Mouse (Mus musculus): ENCODE data around the gene Gpr162. TPM values are rescaled to one million over a fixed set of nuclear protein-coding genes. Genes with fewer than 3 reads are reported as not detected.
"Not testable (repeated sequence)": the region's sequence is repeated elsewhere in the genome, so short reads cannot be mapped to it uniquely, and the experiment has no call there.

The Gpr162 gene
- polyA plus RNA-seq, 1 experiment from 2014 or later: 0.65 TPM

GRCm38 (mm10) chr6:124835531-124835930 is 28.3 kb downstream of the Gpr162 start:
- no peak for ATAC-seq (replicated peaks; ENCODE audit: low FRiP score, low TSS enrichment, low read depth)
- no peak for DNase-seq (ENCODE audit: low spot score)
- no peak overlapping the region for H3K9ac ChIP-seq (ENCODE audit: low read length)

GRCm38 (mm10) chr6:124834512-124835081 is 29.2 kb downstream of the Gpr162 start:
- ATAC-seq (replicated peaks; ENCODE audit: low FRiP score, low TSS enrichment, low read depth): no peak
- Histone ChIP-seq H3K9me3 (ENCODE audit: control insufficient read depth, low read length) (no peaks in the 10 kb centered on the region), H3K27ac (ENCODE audit: low read depth) (no peak overlapping the region), H3K36me3 (ENCODE audit: control insufficient read depth, insufficient read depth, low read length) (peaks cover 35% of the 10 kb centered on the region), H3K4me2 (ENCODE audit: low read length) (no peak overlapping the region), H3K4me1 (replicated peaks; ENCODE audit: control insufficient read depth, insufficient read depth, low read length) (peaks cover 8% of the 10 kb centered on the region; the same call in 1 of the 2 replicates), H3K27me3 (replicated peaks; ENCODE audit: control insufficient read depth, insufficient read depth, low read length) (no peaks in the 10 kb centered on the region), H3K4me3 (ENCODE audit: low read depth, low read length) (no peak overlapping the region), H3K9ac (ENCODE audit: low read length) (no peak overlapping the region)
- 80% methylated on average over 6 of the region's 6 CpGs for WGBS
- no peak for DNase-seq (ENCODE audit: low spot score)

More at GRCm38 (mm10) chr6:124835531-124835930, 28.3 kb downstream of the Gpr162 start:
- H3K4me1 ChIP-seq (replicated peaks; ENCODE audit: control insufficient read depth, insufficient read depth, low read length): peaks cover 11% of the 10 kb centered on the region
- no peak overlapping the region for H3K4me2 ChIP-seq (ENCODE audit: low read length)
- no peaks in the 10 kb centered on the region for H3K27me3 ChIP-seq (replicated peaks; ENCODE audit: control insufficient read depth, insufficient read depth, low read length)
- peaks cover 35% of the 10 kb centered on the region for H3K36me3 ChIP-seq (ENCODE audit: control insufficient read depth, insufficient read depth, low read length)
- no peak overlapping the region for H3K27ac ChIP-seq (ENCODE audit: low read depth)
- WGBS: 63% methylated on average over 10 of the region's 10 CpGs
- H3K4me3 ChIP-seq (ENCODE audit: low read depth, low read length): no peak overlapping the region
- no peaks in the 10 kb centered on the region for H3K9me3 ChIP-seq (ENCODE audit: control insufficient read depth, low read length)

DNA sequence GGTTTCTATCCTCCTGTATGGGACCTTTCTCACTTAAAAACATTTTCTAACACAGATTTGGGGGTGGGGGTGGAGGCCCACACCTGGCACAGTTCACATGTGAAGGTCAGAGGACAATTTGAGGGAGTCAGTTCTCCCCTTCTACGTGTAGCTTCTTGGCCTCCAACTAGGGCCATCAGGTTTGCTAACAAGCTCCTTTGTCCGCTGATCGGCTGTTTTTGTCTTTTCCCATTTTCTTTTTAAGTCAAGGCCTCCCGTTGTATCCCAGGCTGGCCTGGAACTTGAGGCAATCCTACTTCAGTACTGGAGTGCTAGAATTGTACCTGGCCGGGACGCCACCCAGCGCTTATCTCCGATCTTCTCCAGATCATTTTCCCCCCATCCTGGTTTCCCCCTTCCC is 32.1 kb downstream of the Gpr162 start:
- Histone ChIP-seq H3K4me1 (replicated peaks; ENCODE audit: control insufficient read depth, insufficient read depth, low read length) (peaks cover 6% of the 10 kb centered on the region; the same call in 1 of the 2 replicates), H3K9ac (ENCODE audit: low read length) (no peak overlapping the region), H3K27ac (ENCODE audit: low read depth) (no peak overlapping the region), H3K9me3 (ENCODE audit: control insufficient read depth, low read length) (no peaks in the 10 kb centered on the region), H3K36me3 (ENCODE audit: control insufficient read depth, insufficient read depth, low read length) (peaks cover 41% of the 10 kb centered on the region), H3K4me2 (ENCODE audit: low read length) (peak overlapping the region; percentile 85; the same call in 1 of the 2 replicates), H3K4me3 (ENCODE audit: low read depth, low read length) (no peak overlapping the region), H3K27me3 (replicated peaks; ENCODE audit: control insufficient read depth, insufficient read depth, low read length) (no peaks in the 10 kb centered on the region)
- WGBS: 94% methylated on average over 8 of the region's 8 CpGs
- DNase-seq (ENCODE audit: low spot score): no peak
- ATAC-seq (replicated peaks; ENCODE audit: low FRiP score, low TSS enrichment, low read depth): no peak

GRCm38 (mm10) chr6:124831199-124831598 is 32.6 kb downstream of the Gpr162 start:
- not testable (repeated sequence) for H3K4me1 ChIP-seq (replicated peaks; ENCODE audit: control insufficient read depth, insufficient read depth, low read length); H3K27me3 ChIP-seq (replicated peaks; ENCODE audit: control insufficient read depth, insufficient read depth, low read length); H3K9me3 ChIP-seq (ENCODE audit: control insufficient read depth, low read length); DNase-seq (ENCODE audit: low spot score); H3K9ac ChIP-seq (ENCODE audit: low read length); H3K27ac ChIP-seq (ENCODE audit: low read depth); ATAC-seq (replicated peaks; ENCODE audit: low FRiP score, low TSS enrichment, low read depth)
- WGBS: 96% methylated on average over 4 of the region's 4 CpGs
- H3K4me3 ChIP-seq (ENCODE audit: low read depth, low read length): peak overlapping the region; percentile 69; the same call in 1 of the 2 replicates
- H3K4me2 ChIP-seq (ENCODE audit: low read length): peak overlapping the region; percentile 85
- H3K36me3 ChIP-seq (ENCODE audit: control insufficient read depth, insufficient read depth, low read length): peaks cover 43% of the 10 kb centered on the region

DNA sequence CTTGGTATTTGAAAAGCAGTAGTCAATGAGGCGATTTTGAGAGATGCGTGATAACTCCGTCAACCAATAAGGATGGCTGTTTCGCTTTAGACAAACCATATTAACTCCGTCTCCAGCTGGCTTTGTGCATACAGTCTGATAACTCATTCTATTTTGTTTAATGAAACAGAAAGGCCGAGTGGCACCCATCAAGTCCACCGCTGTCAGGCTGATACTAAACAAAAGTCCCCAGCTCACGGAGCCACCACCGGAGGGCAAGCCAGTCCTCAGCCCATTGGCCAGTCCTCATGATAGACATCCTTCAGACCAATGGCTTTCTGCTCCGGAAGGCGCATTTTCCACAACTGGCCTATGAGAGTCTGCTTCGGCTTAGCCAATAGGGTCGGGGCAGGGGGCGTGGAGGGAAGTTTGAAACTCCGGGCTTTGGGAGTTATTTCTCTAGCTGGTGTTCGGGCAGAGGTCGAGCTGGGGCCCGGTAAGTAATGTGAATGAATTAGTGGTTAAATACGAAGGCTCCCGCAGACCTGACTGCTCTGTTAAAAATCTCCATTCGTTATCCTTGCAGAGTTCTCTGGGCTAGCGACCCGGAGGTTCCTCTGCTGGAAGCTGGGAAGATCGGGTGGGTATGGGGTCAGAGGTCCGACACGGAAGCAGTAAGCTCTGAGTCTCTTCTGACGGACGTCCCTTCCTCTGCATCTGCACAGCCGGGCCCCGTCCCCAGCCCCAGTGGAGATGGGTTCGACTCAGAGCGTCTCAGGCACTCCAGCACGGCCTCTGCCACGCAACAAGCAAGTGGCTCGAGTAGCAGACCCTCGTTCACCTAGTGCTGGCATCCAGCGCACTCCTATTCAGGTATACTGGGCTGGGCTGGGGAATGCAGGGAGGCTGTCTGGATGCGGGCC is 33.7 kb downstream of the Gpr162 start:
- ATAC-seq (replicated peaks; ENCODE audit: low FRiP score, low TSS enrichment, low read depth) (peak; percentile 90), DNase-seq (ENCODE audit: low spot score) (peak; percentile 95)
- Histone ChIP-seq H3K4me1 (replicated peaks; ENCODE audit: control insufficient read depth, insufficient read depth, low read length) (peaks cover 6% of the 10 kb centered on the region; the same call in 1 of the 2 replicates), H3K27me3 (replicated peaks; ENCODE audit: control insufficient read depth, insufficient read depth, low read length) (no peaks in the 10 kb centered on the region), H3K4me3 (ENCODE audit: low read depth, low read length) (peak overlapping the region; percentile 69), H3K27ac (ENCODE audit: low read depth) (peak overlapping the region; percentile 96), H3K4me2 (ENCODE audit: low read length) (peak overlapping the region; percentile 85), H3K9me3 (ENCODE audit: control insufficient read depth, low read length) (no peaks in the 10 kb centered on the region), H3K9ac (ENCODE audit: low read length) (peak overlapping the region; percentile 78), H3K36me3 (ENCODE audit: control insufficient read depth, insufficient read depth, low read length) (peaks cover 50% of the 10 kb centered on the region)
- under 1% methylated on average over 38 of the region's 38 CpGs for WGBS

DNA sequence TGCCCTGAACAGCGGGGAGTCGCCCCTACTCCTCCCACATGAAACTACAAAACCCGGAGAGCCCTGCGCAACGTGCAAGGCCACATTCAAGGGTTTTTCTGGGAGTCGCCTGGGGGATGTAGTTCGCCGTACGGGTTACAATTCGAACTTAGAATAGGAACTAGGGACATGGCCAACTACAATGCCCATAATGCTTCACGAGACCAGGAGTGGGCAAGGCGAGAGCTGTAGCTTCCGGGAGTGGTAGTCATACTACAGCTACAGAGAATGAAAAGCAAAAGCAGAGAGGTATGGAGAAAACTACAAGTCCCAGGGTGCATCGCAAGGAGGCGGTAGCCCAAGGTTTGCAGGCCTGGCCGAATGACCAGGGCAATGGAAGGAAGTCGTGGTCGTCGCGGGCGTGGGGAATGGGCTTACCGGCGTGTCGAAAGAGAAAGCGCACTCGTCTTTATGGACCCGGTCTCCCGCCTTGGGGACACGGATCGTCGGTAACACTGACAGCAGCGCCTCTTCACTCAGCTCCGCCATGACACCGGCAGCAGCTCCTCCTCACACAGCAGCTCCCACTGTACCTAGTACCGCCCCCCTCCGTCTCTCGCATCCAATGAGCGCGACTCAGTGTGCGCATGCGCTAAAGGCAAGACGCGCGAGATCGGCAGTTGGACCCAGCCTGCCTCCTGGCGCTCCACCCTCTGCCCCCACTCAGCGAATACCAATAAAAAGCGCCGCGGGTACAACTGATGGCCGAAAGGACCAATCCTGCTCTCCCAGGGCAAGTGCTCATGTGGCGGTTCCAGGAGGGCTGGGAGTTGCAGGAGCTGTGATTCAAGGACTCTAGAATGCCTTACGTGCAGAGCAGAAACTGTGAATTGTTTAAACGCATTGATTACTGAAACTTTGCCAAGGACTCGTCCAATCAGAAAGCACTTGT is 34.6 kb downstream of the Gpr162 start, which contains the start of the genes Usp5 and Cdca3:
Usp5 (minus strand) TSS at position 617 of the 931 bp plus-strand sequence.
Cdca3 (plus strand) TSS at position 680 of the 931 bp plus-strand sequence.
- ATAC-seq (replicated peaks; ENCODE audit: low FRiP score, low TSS enrichment, low read depth) (peak; percentile 94), DNase-seq (ENCODE audit: low spot score) (peak; percentile 98)
- H3K4me3 ChIP-seq (ENCODE audit: low read depth, low read length): peak within 1 kb of the TSS; percentile 69
- peak within 1 kb of the TSS; percentile 96 for H3K27ac ChIP-seq (ENCODE audit: low read depth)
- peaks cover 50% of the 10 kb centered on the region for H3K36me3 ChIP-seq (ENCODE audit: control insufficient read depth, insufficient read depth, low read length)
- no peaks in the 10 kb centered on the region for H3K9me3 ChIP-seq (ENCODE audit: control insufficient read depth, low read length)
- H3K27me3 ChIP-seq (replicated peaks; ENCODE audit: control insufficient read depth, insufficient read depth, low read length): no peaks in the 10 kb centered on the region
- peak within 1 kb of the TSS; percentile 85 for H3K4me2 ChIP-seq (ENCODE audit: low read length)
- peaks cover 6% of the 10 kb centered on the region; the same call in 1 of the 2 replicates for H3K4me1 ChIP-seq (replicated peaks; ENCODE audit: control insufficient read depth, insufficient read depth, low read length)
- H3K9ac ChIP-seq (ENCODE audit: low read length): peak within 1 kb of the TSS; percentile 78
- WGBS: under 1% methylated on average over 55 of the region's 55 CpGs

DNA sequence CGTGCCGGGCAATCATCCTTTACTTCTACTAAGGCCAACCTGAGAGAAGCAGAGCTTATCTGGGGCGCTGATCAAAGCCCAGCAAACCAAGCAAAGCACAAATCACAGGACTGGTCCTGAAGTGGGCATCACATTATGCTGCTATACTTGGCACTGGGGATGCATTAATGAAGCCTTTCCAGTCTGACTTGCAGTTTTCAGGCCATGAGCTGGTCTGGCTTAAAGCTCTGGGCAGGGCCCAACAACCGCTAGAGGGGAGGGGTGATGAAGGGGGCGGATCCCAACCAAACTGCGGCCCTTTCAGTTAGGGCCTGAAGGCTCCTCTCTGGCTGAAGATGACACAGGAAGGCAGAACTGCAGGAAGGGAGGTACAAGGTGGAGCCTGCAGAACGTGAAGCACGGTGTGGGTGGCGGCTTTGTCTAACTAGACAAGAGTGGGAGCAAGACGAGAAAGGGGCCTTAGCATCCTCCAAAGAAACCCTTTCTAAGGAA is 35.6 kb downstream of the Gpr162 start:
- DNase-seq (ENCODE audit: low spot score) (no peak), ATAC-seq (replicated peaks; ENCODE audit: low FRiP score, low TSS enrichment, low read depth) (no peak)
- WGBS: 21% methylated on average over 10 of the region's 10 CpGs
- Histone ChIP-seq H3K9ac (ENCODE audit: low read length) (peak overlapping the region; percentile 50), H3K27ac (ENCODE audit: low read depth) (peak overlapping the region; percentile 24; the same call in 1 of the 2 replicates), H3K4me1 (replicated peaks; ENCODE audit: control insufficient read depth, insufficient read depth, low read length) (peaks cover 6% of the 10 kb centered on the region; the same call in 1 of the 2 replicates), H3K4me3 (ENCODE audit: low read depth, low read length) (peak overlapping the region; percentile 69), H3K27me3 (replicated peaks; ENCODE audit: control insufficient read depth, insufficient read depth, low read length) (no peaks in the 10 kb centered on the region), H3K4me2 (ENCODE audit: low read length) (peak overlapping the region; percentile 68), H3K9me3 (ENCODE audit: control insufficient read depth, low read length) (no peaks in the 10 kb centered on the region), H3K36me3 (ENCODE audit: control insufficient read depth, insufficient read depth, low read length) (peaks cover 52% of the 10 kb centered on the region)

DNA sequence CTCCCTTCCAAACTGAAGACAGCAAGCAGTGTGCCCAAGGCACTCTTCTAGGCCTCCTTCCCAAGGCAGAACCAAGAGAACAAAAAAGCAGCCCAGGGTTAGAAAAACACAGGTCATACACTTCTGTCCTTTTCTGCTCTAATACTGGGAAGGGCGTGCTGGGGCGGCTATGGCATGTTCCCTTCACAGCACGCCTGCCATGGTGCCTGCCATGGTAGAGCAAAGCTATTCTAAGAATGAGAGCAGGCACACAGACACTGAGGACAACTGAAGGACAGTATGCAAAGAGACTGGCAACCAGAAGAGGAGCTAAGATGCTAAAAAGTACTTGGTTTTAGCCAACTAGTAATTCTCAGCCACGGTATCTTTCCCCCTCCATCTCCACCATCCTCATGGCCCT is 41.7 kb downstream of the Gpr162 start:
- H3K36me3 ChIP-seq (ENCODE audit: control insufficient read depth, insufficient read depth, low read length): peaks cover 94% of the 10 kb centered on the region
- H3K9ac ChIP-seq (ENCODE audit: low read length): no peak overlapping the region
- H3K27me3 ChIP-seq (replicated peaks; ENCODE audit: control insufficient read depth, insufficient read depth, low read length): no peaks in the 10 kb centered on the region
- no peak for ATAC-seq (replicated peaks; ENCODE audit: low FRiP score, low TSS enrichment, low read depth)
- no peaks in the 10 kb centered on the region for H3K4me1 ChIP-seq (replicated peaks; ENCODE audit: control insufficient read depth, insufficient read depth, low read length)
- 95% methylated on average over 4 of the region's 4 CpGs for WGBS
- DNase-seq (ENCODE audit: low spot score): no peak
- no peak overlapping the region for H3K4me3 ChIP-seq (ENCODE audit: low read depth, low read length)
- H3K27ac ChIP-seq (ENCODE audit: low read depth): no peak overlapping the region
- no peaks in the 10 kb centered on the region for H3K9me3 ChIP-seq (ENCODE audit: control insufficient read depth, low read length)
- no peak overlapping the region for H3K4me2 ChIP-seq (ENCODE audit: low read length)

Measured in intestine, embryonic 14.5 days (tissue).